Mouse (Mus musculus) layer of hippocampus, adult 11-12 months (tissue): Measurements from ENCODE around the gene Chga.

Experiments
- DNase-seq: peaks from one replicate; pipeline ENCODE4 v3.0.0; 2022; ENCODE audit warnings: low spot score

The Chga gene

DNA sequence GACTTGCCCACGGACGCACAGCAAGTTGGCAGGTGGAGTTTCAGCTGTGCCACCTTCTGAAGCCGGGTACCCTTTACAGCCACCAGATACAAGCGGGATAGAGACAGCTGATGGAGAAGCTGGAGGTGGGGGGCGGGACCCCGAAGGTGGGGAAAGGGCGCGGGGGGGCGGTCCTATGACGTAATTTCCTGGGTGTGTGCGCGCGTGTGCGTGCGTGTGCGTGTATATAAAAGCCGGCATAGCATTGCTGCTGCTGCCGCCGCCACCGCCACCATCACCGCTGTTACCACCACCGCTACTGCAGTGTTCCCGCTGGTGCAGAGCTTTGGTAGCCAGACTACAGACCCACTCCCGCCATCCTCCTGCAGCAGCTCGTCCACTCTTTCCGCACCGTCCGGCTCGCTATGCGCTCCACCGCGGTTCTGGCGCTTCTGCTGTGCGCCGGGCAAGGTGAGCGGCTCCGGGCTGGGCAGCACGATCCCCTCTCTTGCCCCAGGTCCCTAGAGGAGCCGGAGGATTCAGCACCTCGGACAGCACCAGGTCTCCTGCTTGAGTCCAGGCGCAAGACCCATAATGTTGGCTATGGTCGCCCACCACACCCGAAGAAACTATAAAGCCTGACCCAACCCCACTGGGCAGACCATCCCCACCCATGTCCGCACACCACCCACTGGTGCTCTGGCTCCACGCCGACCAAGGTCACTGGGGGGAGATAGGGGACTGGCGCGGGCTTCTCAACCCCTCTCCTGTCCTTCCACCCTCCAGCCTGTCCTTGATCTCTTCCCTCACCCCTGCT, at the start of gene Chga:
Gene Chga, plus strand, starts transcription at position 249 of the 796 bp plus-strand sequence.
- peak; percentile 79 for DNase-seq

DNA sequence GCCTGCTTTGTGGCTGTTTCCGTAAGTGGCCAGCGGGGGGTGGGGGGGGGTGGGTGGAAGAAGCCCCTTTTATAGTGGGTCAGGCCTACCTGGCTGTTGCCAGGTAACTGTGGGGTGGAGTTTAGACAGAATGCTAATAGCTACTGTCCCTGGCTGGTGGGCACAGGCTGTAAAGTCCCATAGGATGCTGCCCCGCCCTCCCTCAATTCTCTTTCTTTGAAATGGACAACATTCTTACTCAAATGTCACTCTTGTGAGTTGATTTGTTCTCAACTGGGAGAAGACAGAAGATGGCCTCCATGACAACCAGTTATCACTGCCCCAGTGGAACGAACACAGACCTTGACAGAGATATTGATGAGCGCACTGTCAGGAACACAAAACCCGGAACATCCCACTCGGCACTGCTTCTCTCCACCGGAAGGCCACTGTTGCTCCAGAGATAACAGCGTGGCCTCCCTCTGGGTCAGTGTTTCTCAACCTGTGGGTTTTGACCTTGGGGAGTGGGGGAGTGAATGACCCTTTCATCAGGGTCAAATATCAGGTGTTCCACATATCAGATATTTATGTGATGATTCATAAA, 49.5 kb upstream of the Chga start:
- no peak for DNase-seq

DNA sequence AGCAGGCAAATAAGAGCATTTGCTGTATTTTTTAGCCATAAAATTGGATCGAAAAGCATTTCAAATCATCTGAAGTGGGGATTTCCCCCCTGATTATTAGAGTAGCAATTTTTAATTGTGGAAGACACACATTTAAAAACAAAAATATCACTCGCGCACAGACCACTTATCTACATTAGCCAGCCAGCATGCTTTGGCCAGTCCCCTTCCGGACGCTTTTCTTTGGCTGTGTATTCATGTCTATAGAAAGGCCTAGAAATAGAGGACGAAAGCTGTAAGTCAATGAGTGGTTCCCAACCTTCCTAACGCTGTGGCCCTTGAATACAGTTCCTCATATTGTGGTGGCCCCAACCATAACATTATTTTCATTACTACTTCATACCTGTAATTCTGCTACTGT, 48.8 kb upstream of the Chga start:
- no peak for DNase-seq

DNA sequence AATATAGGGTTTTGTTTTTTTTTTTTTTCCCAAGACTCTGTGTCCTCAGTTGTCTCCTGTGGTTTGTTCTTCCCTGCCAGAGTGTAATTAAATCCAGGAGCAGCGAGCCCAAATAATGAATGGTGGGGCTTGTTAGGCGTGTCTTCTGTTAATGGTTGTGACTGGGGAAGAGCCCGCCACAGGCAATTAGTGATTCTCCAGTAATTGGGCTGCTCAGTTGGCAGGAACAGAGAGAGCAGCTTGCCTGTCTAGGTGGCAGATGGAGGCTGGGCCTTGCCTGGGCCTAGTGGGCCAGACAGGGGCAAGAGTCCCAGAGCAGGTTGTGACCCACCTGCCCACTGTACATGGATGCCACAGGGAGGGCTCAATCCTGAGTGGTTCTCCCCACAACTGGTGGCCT, 43.4 kb upstream of the Chga start:
- DNase-seq: no peak

DNA sequence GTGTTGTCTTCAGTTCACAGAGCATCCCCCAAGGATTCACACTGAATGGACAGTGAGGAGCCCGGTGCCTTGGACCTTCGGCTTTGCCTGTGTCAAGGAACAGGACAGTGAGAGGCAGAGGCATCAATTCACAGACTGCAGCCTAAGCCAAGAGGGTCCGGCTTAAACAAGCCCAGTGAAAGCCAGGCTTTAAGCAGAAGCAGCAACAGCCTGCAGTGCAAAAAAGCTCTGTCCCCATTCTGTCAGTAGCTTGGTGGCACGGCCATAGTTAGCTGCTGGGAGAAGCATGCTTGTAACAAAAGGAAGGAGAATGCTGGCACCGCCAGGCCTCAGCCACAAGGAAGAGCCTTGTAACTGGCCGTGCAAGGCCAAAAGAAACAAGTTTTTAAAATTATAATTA, 40.6 kb upstream of the Chga start:
- no peak for DNase-seq

DNA sequence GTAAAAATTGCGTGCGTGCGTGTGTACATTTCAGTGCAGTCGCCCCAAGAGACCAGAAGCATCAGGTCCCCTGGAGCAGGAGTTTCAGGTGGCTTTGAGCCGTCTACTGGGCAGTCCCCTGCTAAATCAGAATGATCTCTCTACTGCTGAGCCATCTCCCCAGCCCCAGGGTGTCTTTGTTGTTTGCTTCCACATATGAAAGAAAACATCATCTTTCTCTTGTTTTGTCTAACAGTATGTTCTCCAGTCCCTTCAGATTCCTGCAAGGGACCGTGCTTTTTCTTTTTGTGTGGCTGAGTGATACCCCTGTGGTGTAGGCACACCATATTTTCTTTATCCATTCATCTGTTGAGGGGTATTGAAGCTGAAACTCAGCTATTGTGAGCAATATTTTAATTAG, 40.0 kb upstream of the Chga start:
- no peak for DNase-seq

DNA sequence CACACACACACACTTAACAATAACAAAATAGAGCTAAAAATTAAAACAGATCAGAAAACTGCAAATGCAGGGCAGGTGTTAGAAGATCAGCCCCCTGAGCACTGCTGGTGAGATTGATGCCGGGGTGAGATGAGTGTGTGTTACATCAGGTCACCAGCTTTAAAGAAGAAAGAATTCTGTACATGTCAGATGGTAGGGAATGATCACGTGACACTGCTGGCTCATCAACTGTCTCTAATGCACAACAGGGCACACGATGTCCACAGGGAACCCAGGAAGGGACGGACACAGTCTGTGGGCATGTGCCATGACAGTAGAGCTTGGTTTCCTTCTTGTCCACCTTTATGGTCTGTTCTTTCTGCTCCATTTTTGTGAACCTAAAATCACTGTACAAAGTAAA, 38.6 kb upstream of the Chga start:
- DNase-seq: no peak

DNA sequence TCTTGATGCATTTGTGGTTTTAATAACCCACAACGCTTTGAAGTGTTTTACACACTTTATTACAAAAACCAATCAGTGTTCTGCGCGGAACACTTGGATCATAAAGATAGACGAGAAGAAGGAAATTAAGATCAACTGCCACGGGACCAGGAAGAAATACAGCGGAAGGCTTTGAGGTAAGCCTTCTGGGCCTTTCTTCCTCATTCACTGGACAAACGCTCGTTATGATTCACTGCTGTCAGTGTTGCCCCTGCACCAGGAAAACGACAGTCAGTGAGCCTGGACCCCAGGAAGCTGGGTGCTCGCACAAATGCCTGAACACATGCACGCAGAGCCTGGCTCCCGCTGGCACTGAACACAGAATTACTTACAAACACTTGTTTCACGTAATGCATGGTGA, 37.1 kb upstream of the Chga start:
- no peak for DNase-seq

DNA sequence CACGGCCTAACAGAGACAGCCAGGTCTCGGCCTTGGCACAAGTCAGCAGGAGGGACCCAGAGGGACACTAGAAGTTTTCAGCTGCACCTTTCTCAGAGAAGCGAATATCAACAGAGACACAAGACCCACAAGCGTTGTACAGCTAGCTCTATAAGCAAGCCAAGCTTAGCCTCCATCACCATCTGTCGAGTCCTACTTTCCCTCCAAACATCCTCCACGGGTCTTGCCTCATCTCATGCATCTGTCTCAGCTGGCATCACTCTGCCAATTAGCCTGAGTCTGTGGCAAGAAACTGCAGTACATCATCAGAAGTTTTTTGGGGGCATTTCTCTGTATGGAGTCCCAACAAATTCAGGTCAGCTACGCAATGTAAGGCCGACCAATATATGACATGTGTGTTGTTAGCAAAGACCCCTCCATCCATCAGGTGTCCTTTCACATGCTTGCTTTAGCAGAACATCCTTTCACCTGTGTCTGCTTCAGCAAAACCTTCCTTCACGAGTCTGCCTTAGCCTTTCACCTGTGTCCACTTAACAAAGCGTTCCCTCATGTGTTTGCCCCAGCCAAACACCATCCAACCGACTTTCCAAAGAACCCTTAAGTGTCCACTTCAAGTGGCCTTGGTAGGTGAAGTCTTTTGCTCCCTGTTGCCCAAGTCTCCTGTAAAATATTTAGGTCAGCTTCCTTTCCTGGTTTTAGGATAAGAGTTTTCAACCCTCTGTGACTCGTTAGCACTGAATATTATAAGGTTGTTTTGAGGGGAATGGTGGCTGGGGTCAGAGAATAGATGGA, 34.6 kb upstream of the Chga start:
- no peak for DNase-seq

DNA sequence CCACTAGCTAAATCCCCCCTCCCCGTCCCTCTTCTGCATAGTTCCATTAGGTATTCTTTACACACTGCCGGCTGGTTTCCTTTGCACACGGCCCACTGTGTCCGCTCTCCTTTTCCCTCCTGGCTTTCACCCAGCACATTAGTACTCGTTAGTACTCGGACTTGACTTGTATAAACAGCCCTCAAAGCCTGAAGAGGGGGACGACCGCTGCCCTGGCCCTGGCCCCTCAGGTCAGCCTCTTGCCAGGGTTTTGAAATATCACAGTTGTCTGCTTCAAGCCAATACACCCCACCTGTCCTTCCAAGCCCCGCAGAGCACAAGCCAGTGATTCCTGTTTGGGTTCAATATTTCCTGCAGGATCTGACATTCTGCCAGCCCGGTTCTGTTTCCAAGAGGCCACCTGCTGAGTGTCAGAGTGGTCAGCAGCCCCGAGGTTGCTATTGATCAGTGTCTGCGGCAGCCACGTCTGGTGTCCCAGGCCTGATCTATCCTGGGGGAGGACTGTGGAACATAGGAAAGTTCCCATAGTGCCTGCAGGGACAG, 32.9 kb upstream of the Chga start:
- DNase-seq: no peak

DNA sequence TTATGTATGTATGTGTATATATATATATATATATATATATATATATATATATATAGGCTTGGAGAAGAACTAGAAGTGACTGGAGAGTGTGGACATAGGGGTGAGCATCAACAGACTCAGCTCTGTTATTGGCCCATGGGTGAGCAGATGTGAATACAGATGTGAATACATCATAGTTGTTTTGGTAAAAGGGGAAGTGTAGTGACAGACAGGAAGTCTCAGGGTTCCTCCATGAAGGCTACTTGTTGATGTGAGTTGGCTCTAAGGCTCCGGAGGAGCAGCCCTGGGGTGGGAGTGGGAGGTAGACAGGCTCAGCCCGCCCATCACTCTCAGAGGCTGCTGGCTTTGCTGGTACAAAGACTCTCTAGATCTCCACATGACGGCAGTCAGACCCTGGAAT, 30.6 kb upstream of the Chga start:
- DNase-seq: no peak

DNA sequence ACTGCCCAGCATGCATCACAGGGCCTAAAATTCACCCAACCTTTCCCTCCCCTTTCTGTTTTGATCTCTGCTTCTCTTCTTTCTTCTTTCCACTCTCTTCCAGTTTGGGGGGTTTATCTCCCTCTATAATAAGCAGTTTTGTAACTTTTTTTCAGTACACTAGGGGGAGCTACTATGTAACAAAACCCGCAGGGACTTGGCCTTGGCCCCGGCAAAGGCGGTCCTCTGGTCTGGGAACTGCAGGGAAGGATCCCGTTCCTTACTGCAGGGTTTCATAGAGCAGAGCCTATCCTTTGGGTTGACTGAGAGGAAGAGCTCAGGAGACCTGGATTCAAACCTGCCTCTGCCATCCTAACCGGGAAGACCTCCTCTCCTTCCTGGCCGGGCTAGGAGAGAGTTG, 30.0 kb upstream of the Chga start:
- no peak for DNase-seq

DNA sequence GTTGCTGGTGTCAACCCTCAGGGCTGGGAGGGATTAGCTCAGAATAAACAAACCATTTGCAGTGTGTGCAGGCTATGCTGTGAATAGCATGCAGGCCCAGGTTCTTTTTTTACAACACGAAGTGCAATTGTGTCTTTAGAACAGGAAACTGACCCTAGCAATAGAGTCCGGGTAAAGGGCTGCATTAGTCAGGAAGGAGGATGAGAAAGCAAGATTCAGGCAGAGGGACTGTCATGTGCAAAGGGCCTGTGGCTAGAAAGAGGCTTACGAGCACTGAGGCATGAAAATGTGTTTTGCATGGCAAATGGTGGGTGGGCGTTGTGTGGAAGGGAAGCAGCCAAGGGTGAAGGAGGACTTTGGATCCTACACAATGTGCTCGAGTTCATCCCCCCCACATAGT, 26.8 kb upstream of the Chga start:
- no peak for DNase-seq

DNA sequence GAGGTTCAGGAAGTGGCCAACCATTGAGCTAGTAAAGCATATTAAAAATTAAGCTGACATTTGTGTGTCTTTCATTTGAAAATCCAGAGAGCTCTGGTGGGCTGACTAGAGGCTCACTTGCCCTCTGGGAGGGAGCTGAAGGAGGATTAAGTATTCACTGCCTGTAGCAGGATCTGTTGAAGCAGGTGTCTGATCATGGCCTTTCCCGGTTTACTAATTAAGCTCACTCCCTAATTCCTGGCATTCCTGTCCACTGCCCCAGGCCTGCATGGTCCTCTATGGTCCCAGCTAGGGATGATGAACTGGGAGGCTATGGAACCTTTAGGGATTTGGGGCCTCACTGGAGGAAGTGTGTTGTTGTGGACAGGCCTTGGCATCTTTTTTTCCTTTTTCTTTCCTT, 19.0 kb upstream of the Chga start:
- DNase-seq: no peak

DNA sequence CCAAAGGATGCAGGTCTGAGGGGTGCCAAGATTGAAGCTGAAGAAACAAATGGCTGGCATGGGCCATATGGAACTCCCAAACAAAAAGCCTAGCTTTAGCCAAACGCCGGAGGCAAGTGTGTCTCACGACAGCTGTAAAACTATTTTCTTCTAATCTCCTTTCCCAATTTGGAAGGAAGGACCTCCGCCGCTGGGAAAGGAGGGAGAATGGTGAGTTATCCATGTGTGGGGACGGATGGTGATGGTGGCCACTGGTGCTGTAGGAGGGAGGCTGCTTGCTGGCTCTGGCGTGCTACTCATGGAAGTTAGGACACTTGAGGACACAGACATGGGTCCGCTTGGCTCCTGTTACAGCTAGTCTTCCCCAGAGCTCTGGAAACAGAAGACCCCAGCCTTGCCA, 14.5 kb upstream of the Chga start:
- DNase-seq: no peak

DNA sequence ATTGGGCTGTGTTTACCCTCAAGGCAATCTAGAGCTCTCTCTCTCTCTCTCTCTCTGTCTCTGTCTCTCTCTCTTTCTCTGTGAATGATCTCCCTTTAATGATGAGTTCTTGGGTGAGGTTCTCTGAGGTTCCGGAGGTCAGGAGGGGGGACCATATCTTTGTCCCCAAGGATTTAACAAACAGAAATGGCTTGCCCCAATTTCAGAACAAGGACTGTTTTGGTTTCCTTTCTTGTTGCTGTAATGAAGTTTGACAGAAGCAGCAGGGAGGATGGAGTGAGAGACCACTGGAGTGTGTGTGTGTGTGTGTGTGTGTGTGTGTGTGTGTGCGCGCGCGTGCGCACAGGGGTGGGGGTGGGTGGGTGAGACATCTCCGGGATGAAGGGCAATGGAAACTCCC, 13.6 kb upstream of the Chga start:
- DNase-seq: no peak

DNA sequence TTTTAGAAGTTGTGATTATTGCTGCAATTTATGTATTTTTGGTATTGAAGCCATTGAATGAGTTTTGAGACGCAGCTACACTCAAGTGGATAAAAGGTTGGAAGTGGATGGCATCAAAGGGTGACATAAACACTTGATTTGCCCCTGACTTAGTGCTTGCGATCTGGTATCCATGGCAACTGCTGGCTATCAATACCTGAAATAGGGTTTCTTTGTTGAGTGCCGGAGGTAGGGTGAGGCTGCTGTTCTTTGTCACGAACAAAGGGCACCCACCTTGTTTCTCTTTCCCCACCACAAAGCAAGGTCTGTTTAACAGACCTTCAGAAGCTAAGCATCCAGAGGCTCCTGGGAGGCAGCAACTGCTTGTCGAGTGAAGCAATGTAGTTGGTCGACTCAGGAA, 9.6 kb upstream of the Chga start:
- no peak for DNase-seq

DNA sequence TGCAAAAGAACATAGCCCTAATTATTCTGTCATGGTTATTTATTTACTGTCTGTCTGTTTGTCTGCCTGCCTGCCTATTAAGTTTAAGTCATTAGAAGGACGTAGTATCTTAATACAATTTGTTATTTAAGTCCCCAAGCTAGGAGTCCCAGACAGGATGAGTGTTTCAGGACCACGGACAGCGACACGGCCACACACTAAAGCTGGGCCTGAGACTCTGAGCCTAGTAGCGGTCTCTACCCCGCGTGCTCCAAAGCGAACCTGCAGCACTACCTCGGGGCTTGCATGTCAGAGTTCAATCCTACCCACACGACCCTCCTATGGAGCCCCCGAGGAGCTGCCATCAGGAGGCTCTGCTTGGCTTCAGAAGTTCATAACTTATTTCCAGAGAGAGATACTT, 4.2 kb upstream of the Chga start:
- DNase-seq: no peak

DNA sequence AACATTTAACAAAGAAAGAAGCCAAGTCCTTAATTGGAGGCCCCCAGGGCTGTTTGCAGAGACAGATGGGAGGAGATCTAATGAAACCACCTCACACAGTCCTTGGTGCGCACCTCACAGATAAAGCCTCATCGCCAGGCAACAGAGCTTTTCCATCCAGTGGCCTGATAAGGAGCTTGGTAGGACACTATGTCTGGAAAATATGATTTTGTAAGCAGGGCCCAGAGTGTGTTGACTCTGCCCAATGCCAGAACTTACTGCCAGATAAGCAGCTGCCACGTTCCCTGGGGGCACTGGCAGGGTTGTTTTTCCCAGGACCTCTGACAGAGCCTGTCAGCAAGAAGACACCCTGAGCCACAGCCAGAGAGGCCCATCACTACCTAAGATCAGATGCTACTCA, 3.6 kb upstream of the Chga start:
- DNase-seq: no peak

DNA sequence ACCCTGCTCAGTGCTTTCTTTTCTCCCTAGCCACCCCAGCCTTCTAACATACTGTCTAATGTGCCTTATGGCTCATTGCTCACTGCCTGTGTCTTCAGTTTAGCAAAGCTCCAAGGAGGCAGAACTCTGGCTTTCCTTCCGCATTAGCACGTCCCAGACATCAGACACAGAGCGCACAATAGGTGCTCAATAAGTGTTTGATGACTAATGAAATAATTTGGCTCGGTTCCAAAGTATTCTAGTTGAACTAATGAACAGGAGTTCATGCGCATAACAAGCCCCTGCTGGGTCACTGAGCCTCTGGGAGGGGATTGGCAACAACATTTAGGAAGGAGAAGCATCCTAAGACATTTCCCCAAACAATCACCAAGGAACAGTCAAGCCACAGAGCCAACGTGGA, 2.8 kb upstream of the Chga start:
- DNase-seq: no peak

DNA sequence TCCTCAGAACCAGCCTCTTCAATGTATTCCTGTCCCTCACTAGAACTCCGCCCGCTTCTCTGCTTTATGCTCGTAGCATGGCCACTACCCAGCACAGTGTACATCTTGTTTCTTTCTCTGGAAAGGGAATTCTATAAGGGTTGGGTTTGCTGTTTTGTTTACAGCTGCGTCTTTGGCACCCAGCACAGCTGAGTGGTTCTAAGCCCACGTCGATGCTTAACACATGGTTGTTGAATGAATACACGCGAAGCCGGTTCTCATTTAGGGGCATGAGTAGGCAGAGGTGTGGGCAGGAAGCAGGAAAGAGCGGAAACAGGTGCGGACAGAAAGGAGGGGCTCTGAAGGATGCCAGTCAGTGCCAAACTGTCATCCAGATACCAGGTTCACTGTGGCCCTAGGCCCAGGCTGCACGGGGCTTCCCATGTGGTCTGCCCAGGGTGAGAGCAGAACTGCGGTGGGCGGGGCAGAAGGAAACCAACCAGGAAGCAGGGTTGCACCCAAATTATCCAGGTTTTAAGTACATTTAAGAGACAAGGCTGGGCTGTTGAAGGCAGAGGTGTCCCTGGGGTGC, 979 bp upstream of the Chga start:
- DNase-seq: no peak

DNA sequence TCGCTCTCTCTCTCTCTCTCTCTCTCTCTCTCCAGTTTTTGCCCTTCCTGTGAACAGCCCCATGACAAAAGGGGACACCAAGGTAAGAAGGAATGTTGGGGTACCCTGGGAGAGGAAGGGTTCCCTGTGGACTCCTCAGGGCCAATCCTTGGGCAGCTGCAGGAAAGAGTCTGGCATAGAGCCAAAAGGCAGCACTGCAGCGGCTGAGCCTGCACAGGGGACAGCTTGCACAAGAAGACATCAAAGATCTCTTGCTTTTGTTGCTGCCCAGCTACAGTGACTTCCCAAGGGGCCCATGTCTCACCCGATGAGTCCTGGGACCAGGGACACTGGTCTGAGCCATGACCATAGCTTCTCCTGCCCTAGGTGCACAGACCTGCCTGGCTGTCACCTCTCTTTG, 1.1 kb downstream of the Chga start:
- DNase-seq: no peak

DNA sequence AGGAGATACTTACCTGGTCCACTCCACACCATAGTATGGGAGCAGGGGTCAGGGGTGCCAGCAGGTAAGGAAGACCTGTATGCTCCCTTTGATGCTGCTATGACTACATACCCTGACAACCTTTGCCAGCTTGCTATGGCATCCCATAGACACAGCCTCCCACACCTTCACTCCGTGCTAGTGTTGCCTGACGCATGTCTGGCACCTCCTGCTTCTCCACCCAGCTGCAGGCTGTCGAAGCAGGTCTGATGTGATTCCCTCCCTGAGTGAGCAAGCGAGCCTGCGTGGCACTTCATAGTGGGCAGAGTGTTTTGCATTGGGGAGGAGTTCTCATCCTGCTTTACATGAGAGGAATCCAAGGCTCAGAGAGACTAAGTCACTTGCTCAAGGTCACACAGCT, 2.6 kb downstream of the Chga start:
- DNase-seq: no peak
